Mouse (Mus musculus) erythroblast, embryonic 14.5 days (primary cell): Measurements from ENCODE around the gene Fbxw8.

Experiments used
- GATA1 ChIP-seq: IDR thresholded peaks from 2 replicates; pipeline ENCODE4 v1.6.1; 2012; ENCODE audit warnings: low read length, inconsistent platforms, mixed read lengths
- TAL1 ChIP-seq: IDR thresholded peaks from 3 replicates; pipeline ENCODE4 v1.6.1; 2012; ENCODE audit warnings: low read length, inconsistent platforms, mixed read lengths

- TF ChIP-seq TAL1 (no peak), GATA1 (no peak)
Measured at GRCm38 (mm10) chr5:118139630-118140029, 15.6 kb downstream of the Fbxw8 start.
